Mouse (Mus musculus) embryo, embryonic 10 days (tissue): ENCODE results near the gene 4930404H24Rik.
A peak's percentile ranks its signal among the peaks of the same experiment; 100 is the strongest.

Experiments used
- DNase-seq: peaks from one replicate; pipeline ENCODE4 v3.0.0-alpha.2; 2015; ENCODE audit warnings: low spot score

The 4930404H24Rik gene

DNA sequence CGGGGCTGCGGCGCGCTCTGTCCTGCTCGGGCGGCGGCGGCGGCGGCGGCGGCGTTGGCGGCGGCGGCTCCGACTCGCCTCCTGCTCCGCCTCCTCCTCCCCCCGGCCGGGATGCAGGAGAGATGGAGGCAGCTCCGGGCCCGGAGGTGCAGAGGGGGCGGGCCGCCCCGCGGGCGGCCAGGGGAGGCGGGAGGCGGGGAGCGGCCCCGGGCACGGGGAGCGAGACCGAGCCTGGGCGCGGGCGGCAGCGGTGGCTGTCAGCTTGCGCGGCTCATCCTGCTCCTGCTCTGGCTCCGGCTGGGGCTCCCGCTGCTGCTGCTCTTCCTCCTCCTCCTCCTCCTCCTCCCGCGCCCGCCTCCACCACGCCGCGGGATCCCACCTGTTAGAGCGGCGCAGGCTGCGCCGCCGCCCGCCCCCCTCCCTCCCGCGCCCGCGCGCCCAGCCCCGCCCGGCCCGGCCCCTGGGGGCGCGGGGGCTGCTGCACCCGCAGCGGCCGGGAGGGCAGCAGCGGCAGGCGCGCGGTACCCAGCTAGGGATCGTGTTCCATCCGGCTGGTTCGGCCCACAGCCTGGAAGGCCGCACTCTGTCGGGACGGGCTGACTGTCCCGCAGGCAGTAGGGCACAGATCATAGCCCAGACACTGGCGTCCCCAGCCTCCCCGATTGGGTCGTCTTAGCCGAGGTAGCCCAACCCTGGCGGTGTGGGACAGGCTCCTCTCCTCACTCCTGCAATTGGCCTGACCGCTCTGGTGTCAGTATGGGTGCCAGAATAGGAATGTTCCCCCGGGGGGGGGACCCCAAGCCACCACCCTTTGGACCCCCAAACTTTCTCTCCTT, 37.6 kb downstream of the 4930404H24Rik start, which contains the start of gene Nol4l:
Gene Nol4l (minus strand): TSS at position 41 of the 836 bp plus-strand sequence.
- peak; percentile 58 for DNase-seq

DNA sequence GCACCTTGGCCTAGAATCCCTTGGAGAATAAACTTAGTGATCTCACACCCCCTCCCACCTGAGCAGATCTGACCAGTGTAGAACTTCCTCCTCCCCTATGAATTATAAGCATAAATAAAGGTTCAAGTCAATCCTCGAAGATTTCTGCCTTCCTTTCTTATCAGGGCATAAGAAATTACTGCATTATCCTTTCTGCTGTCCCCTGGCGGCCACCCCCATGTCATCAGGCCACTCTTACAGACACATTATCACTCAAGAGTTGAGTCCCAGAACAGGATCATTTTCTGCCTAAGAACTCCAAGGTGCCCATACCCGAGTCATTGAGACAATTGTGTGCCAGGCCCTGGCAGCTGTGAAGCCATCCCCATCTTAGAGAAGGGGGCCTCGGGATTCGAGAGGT, 38.4 kb downstream of the 4930404H24Rik start:
- no peak for DNase-seq

DNA sequence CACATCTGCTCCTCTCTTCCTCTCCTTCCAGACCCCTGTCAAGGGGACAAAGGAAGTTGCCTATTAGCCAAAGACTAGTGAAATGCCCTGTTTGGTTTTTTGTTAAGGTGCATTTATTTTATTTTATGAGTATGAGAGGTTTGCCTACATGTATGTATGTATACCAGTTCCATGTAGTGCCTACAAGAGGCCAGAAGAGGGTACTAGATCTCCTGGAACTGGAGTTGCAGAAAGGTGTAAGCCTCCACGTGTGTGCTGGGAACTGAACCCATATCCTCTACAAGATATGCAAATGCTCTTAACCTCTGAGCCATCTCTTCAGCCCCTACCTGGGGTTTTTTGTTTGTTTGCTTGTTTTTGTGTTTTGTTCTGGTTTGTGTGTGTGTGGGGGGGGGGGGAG, 41.4 kb downstream of the 4930404H24Rik start:
- no peak for DNase-seq

DNA sequence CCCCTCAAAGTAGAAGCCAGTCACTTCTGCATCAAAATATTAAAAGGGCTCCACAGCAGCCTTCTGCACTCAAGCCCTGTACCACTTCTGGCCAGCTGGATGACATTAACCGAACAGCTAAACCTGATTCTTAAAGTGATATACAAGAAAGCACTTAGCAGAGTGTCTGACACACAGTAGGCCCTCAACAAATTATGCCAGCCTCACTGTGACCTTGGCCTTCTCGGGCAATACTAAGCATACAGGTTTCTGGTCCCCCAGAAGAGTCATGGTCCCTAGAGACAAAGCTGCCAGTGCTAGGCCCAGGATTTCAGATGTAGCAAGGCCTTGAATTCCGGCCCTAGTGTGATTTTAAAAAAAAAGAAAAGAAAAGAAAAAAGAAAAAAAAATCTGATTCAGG, 46.3 kb downstream of the 4930404H24Rik start:
- DNase-seq: no peak

DNA sequence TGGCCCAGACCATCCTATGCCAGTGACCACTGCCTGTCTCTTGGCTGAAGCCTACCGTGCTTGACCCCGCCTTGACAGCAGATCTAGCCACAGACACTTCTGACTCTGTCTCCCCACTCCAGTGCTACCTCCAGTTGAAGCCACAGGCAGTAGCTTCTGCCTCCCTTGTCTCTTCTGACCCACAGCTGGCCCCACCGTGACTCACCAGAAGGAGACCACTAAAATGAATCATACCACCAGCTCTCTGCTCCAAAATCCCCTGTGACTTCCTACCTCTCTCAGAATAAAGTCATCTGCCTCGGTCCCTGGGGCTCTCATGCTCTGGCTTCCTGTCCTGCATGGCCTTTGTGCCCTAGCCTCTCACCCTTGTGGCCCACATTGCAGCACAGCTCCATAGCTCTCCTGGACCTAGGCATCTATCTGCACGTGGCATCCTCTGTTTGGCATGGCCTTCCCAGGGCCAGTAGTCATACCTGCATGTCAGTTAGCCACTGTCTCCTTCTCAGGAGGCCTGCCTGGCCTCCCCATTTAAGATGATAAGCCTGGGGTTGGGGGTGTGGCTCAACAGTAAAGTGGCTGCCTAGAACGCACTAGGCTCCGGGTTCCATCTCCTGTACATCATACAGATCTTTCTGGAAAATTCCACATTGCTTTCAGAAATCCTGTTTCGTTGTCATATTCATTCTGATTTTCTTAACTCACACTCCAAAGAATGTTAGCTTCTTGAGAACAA, 50.5 kb downstream of the 4930404H24Rik start:
- DNase-seq: no peak
